Mouse (Mus musculus): ENCODE measurements around the gene Pdk1. TPM values are rescaled to one million over a fixed set of nuclear protein-coding genes. Genes with fewer than 3 reads are reported as not detected.

The Pdk1 gene
- polyA plus RNA-seq, 1 experiment from 2014 or later = 14.9 TPM

DNA sequence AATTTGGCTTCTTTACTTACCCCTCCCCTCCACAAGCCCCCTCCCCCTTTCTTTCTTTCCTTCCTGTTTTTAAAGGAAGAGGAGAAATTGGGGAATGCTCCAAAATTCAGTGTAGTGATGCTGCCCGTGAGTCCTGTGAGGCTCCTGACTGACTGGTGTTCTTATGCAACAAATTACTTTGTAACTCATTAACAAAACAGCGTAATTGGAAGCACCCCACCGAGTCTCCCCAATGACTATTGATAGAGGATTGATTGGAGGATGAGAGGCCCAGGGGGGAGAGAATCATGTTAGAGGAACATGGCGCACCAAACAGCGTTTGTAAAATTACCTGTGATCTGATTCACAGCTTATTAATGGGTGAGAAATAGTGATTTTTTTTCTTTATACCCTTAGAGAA lies 17.9 kb upstream of the Pdk1 start:
- no peak overlapping the region for H3K4me2 ChIP-seq
- 61% methylated on average over 5 of the region's 5 CpGs for WGBS

DNA sequence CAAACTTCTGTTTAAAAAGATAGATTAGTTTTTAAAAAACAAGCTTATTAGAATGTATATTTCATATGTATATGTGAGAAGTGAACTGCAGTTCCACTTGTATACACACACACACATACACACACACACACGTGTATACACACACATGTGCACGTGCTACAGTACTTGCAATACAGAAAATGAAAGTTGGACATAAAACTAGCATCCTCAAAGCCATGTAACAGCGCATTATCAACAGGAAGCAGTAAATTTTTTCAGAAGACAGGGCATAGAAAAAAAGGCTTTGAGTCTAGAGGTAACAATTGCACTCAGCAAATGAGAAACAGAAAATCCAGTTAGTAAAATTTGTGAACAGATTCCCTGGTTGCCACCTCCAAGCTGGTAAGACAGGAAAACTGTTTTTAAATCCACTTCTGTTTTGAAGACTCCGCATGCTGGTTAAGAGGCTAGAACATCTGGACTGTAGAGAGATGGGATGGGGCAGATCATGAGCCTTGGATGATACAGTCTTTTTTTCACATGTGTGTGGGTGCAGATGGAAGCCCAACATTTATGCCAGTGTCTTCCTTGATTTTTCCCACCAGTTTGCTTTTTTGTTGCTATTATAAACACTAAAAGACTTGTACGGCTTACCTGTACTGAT lies 9.4 kb upstream of the Pdk1 start:
- Histone ChIP-seq H3K27me3 (no peaks in the 10 kb centered on the region), H3K4me3 (no peak overlapping the region), H3K4me2 (no peak overlapping the region), H3K36me3 (no peaks in the 10 kb centered on the region), H3K4me1 (replicated peaks) (no peaks in the 10 kb centered on the region), H3K9me3 (no peaks in the 10 kb centered on the region), H3K27ac (no peak overlapping the region), H3K9ac (no peak overlapping the region)
- no peak for ATAC-seq (ENCODE audit: low FRiP score)
- 92% methylated on average over 5 of the region's 5 CpGs for WGBS

More for the DNA sequence above, 17.9 kb upstream of the Pdk1 start:
- no peak overlapping the region for H3K27ac ChIP-seq
- H3K27me3 ChIP-seq = no peaks in the 10 kb centered on the region
- no peaks in the 10 kb centered on the region for H3K4me1 ChIP-seq (replicated peaks)
- H3K9ac ChIP-seq = no peak overlapping the region
- H3K36me3 ChIP-seq = no peaks in the 10 kb centered on the region
- H3K4me3 ChIP-seq = no peak overlapping the region
- no peak for ATAC-seq (ENCODE audit: low FRiP score)
- H3K9me3 ChIP-seq = no peaks in the 10 kb centered on the region

DNA sequence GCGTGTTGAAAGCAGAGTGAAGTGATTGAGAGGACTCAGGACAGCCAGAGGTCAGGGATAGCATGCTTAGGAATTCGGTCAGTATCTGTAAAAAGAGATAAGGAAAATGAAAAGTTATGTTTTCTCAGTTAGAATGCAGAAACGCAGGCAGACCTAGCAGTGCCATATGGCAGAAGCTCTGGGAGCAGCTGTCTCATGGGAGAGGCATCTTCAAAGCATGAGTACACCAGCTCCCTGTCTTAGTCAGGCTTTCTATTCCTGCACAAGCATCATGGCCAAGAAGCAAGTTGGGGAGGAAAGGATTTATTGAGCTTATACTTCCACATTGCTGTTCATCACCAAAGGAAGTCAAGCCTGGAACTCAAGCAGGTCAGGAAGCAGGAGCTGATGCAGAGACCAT lies 8.0 kb upstream of the Pdk1 start:
- Histone ChIP-seq H3K9ac (no peak overlapping the region), H3K4me1 (replicated peaks) (no peaks in the 10 kb centered on the region), H3K9me3 (no peaks in the 10 kb centered on the region), H3K27me3 (no peaks in the 10 kb centered on the region), H3K4me2 (no peak overlapping the region), H3K36me3 (no peaks in the 10 kb centered on the region), H3K4me3 (no peak overlapping the region), H3K27ac (no peak overlapping the region)
- WGBS = 83% methylated on average over 3 of the region's 3 CpGs
- ATAC-seq (ENCODE audit: low FRiP score) = no peak

DNA sequence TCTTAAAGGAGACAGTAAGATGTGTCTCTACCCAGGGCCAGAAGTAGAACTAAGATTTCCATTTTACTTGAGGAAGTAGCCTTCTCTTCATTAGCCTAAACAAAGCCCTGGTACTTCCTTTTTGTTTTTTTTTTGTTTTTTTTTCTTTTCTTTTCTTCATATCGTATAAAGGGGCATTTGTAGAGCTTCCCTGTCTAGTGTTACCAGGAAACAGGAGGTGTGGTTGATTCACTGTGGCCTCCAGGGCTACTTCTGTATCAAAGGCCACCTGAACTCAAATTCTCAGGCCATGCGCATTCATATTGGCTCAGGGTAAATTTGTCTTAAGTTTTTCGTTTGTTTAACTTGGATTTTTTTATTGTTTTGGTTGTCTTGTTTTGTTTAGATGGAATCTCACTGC lies 7.1 kb upstream of the Pdk1 start:
- Histone ChIP-seq H3K27me3 (no peaks in the 10 kb centered on the region), H3K4me3 (no peak overlapping the region), H3K9me3 (no peaks in the 10 kb centered on the region), H3K4me1 (replicated peaks) (no peaks in the 10 kb centered on the region), H3K4me2 (no peak overlapping the region), H3K27ac (no peak overlapping the region), H3K36me3 (no peaks in the 10 kb centered on the region), H3K9ac (no peak overlapping the region)
- 75% methylated on average over 3 of the region's 3 CpGs for WGBS
- ATAC-seq (ENCODE audit: low FRiP score) = no peak

- Histone ChIP-seq H3K4me3 (no peak overlapping the region), H3K27me3 (no peaks in the 10 kb centered on the region), H3K36me3 (no peaks in the 10 kb centered on the region), H3K27ac (no peak overlapping the region), H3K9me3 (no peaks in the 10 kb centered on the region), H3K4me2 (no peak overlapping the region), H3K4me1 (replicated peaks) (no peaks in the 10 kb centered on the region), H3K9ac (no peak overlapping the region)
- no peak for ATAC-seq (ENCODE audit: low FRiP score)
- 58% methylated on average over 1 of the region's 1 CpGs for WGBS
Measured at GRCm38 (mm10) chr2:71866565-71866964, 6.5 kb upstream of the Pdk1 start.

GRCm38 (mm10) chr2:71867019-71867418 lies 6.0 kb upstream of the Pdk1 start:
- Histone ChIP-seq H3K9me3 (no peaks in the 10 kb centered on the region), H3K9ac (no peak overlapping the region), H3K4me1 (replicated peaks) (no peaks in the 10 kb centered on the region), H3K4me2 (no peak overlapping the region), H3K27ac (no peak overlapping the region), H3K4me3 (no peak overlapping the region), H3K27me3 (no peaks in the 10 kb centered on the region), H3K36me3 (no peaks in the 10 kb centered on the region)
- no peak for ATAC-seq (ENCODE audit: low FRiP score)
- 92% methylated on average over 3 of the region's 3 CpGs for WGBS

- H3K27me3 ChIP-seq = no peaks in the 10 kb centered on the region
- H3K36me3 ChIP-seq = no peaks in the 10 kb centered on the region
- H3K4me1 ChIP-seq (replicated peaks) = no peaks in the 10 kb centered on the region
- H3K9ac ChIP-seq = no peak overlapping the region
- H3K4me3 ChIP-seq = no peak overlapping the region
- no peaks in the 10 kb centered on the region for H3K9me3 ChIP-seq
- no peak for ATAC-seq (ENCODE audit: low FRiP score)
- WGBS = 15% methylated on average over 5 of the region's 5 CpGs
- H3K4me2 ChIP-seq = no peak overlapping the region
- no peak overlapping the region for H3K27ac ChIP-seq
Measured at GRCm38 (mm10) chr2:71867480-71867879, 5.5 kb upstream of the Pdk1 start.

DNA sequence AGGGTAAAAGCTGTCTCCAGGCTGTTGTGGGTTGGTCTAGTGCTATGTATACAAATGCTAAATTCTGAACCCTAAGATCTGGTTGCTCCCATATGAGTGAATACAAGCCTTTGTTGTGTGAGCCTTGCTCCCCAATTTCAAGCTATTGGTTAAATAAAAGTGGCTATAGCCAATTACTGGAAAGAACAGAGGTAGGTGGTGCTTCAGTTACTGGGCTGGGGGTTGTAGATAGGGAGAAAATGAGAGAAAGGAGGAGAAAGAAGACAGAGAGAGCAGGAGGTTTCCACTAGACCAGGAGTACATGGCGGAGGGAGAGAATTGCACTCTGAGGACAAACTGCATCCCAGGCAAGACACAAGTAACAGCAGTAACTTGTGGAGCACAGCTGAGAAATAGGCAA lies 4.8 kb upstream of the Pdk1 start:
- Histone ChIP-seq H3K4me2 (no peak overlapping the region), H3K27me3 (no peaks in the 10 kb centered on the region), H3K27ac (no peak overlapping the region), H3K36me3 (no peaks in the 10 kb centered on the region), H3K9ac (no peak overlapping the region), H3K4me1 (replicated peaks) (no peaks in the 10 kb centered on the region), H3K9me3 (no peaks in the 10 kb centered on the region), H3K4me3 (no peak overlapping the region)
- 95% methylated on average over 1 of the region's 1 CpGs for WGBS
- ATAC-seq (ENCODE audit: low FRiP score) = no peak

- peaks cover 7% of the 10 kb centered on the region for H3K4me1 ChIP-seq (replicated peaks)
- H3K27me3 ChIP-seq = peaks cover 13% of the 10 kb centered on the region; the same call in 1 of the 2 replicates
- no peak overlapping the region for H3K27ac ChIP-seq
- no peaks in the 10 kb centered on the region for H3K36me3 ChIP-seq
- WGBS = 88% methylated on average over 10 of the region's 10 CpGs
- H3K4me2 ChIP-seq = peak overlapping the region; percentile 79; the same call in 1 of the 2 replicates
- no peak for ATAC-seq (ENCODE audit: low FRiP score)
- peak overlapping the region; percentile 70 for H3K4me3 ChIP-seq
- no peaks in the 10 kb centered on the region for H3K9me3 ChIP-seq
- H3K9ac ChIP-seq = no peak overlapping the region
Measured at GRCm38 (mm10) chr2:71872141-71872540, 883 bp upstream of the Pdk1 start.

DNA sequence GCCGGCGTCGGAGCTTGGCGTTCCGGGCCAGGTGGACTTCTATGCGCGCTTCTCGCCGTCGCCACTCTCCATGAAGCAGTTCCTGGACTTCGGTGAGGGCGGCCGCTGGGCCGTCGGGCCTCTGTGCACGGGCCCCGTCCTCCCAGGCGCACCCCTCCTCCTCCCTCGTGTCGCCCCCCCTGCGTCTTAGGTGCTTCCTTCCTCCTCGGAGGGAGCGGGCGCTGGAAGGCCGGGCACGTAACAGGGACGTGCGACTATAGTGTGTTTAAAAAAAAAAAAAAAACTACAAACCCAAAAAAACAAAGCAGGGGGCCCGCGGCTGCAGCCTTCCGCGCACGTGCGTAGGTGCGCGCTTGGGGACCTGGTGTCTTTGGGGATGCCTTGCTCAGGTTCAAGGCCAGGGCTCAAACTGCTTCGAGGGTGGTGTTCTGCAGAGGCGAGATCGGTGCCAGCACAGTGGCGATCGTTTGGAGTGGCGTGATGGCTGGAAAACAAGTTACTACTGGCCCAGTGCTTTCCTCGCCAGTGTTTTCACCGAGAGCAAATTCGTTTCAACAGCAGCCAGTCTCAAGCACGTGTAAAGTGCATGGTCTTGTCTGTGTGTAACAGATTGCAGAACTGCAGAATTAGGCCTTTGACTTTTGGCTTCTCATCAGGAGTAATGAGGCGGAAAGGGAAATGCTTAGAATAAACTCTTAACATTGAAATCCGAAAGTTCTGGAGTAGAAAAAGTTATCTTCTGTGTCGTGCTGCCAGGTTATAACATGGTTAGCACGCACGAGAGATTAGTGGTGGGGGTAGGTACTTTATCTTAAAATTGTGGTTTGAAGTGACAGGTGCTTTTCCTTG lies 674 bp downstream of the Pdk1 start:
- Histone ChIP-seq H3K4me3 (peak overlapping the region; percentile 70), H3K27ac (peak overlapping the region; percentile 74), H3K36me3 (no peaks in the 10 kb centered on the region), H3K27me3 (peaks cover 13% of the 10 kb centered on the region; the same call in 1 of the 2 replicates), H3K9ac (peak overlapping the region; percentile 76), H3K4me2 (peak overlapping the region; percentile 79), H3K4me1 (replicated peaks) (peaks cover 7% of the 10 kb centered on the region), H3K9me3 (no peaks in the 10 kb centered on the region)
- ATAC-seq (ENCODE audit: low FRiP score) = peak; percentile 80
- 3% methylated on average over 46 of the region's 51 CpGs for WGBS

DNA sequence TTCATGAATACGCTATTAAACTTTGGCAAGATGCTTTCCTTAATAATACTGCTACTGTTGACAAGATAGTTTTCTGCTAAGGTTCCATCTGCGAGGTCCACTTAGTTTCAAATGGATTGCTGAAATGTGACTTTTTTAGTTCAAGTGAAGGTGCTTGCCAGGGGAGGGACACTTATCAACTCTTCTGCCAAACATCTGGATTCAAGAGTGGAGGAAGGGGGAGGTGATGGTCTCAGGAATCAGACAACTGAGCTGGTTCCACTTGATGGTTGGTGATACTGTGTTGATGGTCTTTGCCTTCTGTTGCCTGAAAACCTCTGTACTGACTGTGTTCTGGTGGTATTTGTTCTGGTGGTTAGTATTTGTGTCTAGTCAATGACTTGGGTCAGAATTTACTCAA lies 1.4 kb downstream of the Pdk1 start:
- 87% methylated on average over 2 of the region's 2 CpGs for WGBS
- H3K27me3 ChIP-seq = peaks cover 13% of the 10 kb centered on the region; the same call in 1 of the 2 replicates
- ATAC-seq (ENCODE audit: low FRiP score) = no peak
- peaks cover 7% of the 10 kb centered on the region for H3K4me1 ChIP-seq (replicated peaks)
- H3K9ac ChIP-seq = no peak overlapping the region
- H3K36me3 ChIP-seq = no peaks in the 10 kb centered on the region
- H3K4me2 ChIP-seq = peak overlapping the region; percentile 79
- H3K9me3 ChIP-seq = no peaks in the 10 kb centered on the region
- H3K27ac ChIP-seq = no peak overlapping the region
- H3K4me3 ChIP-seq = no peak overlapping the region

DNA sequence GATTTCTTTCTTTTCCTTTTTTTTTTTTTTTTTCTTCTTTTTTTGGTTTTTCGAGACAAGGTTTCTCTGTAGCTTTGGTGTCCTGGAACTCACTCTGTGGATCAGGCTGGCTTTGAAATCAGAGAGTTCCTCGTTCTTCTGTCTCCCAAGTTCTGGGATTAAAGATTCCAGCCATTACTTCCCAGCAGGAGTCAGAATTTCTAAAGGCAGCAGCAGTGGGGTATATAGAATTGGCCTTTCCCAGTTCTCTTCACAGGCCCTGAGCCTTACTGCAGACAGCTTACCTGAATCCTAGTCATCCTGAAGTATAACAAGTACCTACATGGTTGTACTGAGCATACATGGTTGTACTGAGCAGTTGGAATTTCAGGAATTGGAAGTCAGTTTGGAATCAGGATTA lies 1.8 kb downstream of the Pdk1 start:
- Histone ChIP-seq H3K27me3 (peaks cover 13% of the 10 kb centered on the region; the same call in 1 of the 2 replicates), H3K4me2 (no peak overlapping the region), H3K9ac (no peak overlapping the region), H3K4me3 (no peak overlapping the region), H3K9me3 (no peaks in the 10 kb centered on the region), H3K36me3 (no peaks in the 10 kb centered on the region), H3K4me1 (replicated peaks) (peaks cover 7% of the 10 kb centered on the region), H3K27ac (no peak overlapping the region)
- no peak for ATAC-seq (ENCODE audit: low FRiP score)
- WGBS = 57% methylated on average over 2 of the region's 2 CpGs

DNA sequence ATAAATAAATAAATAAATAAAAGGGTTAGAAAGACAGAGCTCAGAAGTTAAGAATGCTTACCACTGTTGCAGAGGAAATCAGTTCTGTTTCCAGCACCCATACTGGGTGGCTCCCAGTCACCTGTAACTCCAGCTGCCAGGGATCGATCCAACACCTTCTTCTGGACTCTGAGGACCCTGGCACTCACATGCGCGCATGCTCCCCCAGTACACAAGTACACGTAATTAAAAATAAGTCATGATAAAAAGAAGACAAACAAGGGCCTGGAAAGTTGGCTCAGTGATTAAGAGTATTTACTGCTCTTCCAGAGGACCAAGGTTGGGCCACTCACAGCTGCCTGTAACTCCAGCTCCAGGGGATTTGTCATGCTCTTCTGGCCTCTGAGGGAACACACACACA lies 4.8 kb downstream of the Pdk1 start:
- Histone ChIP-seq H3K27me3 (peaks cover 13% of the 10 kb centered on the region; the same call in 1 of the 2 replicates), H3K36me3 (peaks cover 4% of the 10 kb centered on the region), H3K9ac (no peak overlapping the region), H3K4me1 (replicated peaks) (peaks cover 7% of the 10 kb centered on the region), H3K9me3 (no peaks in the 10 kb centered on the region), H3K27ac (no peak overlapping the region), H3K4me3 (no peak overlapping the region), H3K4me2 (no peak overlapping the region)
- ATAC-seq (ENCODE audit: low FRiP score) = no peak
- WGBS = 95% methylated on average over 4 of the region's 4 CpGs
